Mouse (Mus musculus): ENCODE measurements around the gene Gm20388.

GRCm38 (mm10) chr8:123840578-123841345 is 3930.1 kb downstream of the Gm20388 start:
- no peak for TF ChIP-seq POLR2A (IDR thresholded peaks at IDR 0.05; ENCODE audit: borderline replicate concordance, insufficient read depth, low read length)
- no peak for TF ChIP-seq CTCF (IDR thresholded peaks at IDR 0.05; ENCODE audit: borderline replicate concordance, insufficient read depth, low read depth, low read length)
